11 mouse cellular contexts compared by ENCODE assay signal in the genomic region with DNA sequence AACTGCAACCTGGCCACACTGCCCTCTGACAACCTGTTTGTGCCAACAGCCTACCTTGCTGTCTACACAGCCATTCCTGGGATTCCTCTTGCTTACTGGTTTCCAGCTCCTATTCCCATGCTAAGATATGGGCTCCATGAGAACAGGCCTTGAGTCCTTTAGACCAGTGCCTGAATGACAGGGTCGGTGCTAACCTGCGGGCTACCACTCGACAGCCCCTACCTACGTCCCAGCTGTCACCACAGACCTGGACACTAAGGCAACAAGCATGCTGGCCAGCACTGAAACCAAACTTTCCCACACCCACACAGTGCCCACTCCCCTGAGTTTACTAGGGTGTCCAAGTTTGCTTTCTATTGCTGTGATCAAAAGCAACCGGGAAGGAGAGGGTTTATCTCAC. TPM values are rescaled to one million over a fixed set of nuclear protein-coding genes. Genes with fewer than 3 reads are reported as not detected.
DNase-seq lines count a peak whose midpoint lies in the region; ATAC-seq and TF ChIP-seq lines count a peak whose summit lies in the region.
"Had no signal": no experiment of that assay in that cellular context is flagged by ENCODE, and none has a peak within 500 bp of the region (broad histone marks: within the 10 kb centered on the region; RNA-seq: fewer than 3 reads in every experiment).

No protein-coding gene starts in this region.

- no peaks in the 10 kb centered on the region for H3K27me3 ChIP-seq in intestine, embryonic 15.5 days (replicated peaks)
- no peaks in the 10 kb centered on the region for H3K27me3 ChIP-seq in intestine, embryonic 16.5 days (replicated peaks; ENCODE audit: control insufficient read depth, insufficient read depth, low read length)
- H3K27me3 ChIP-seq in hindbrain, embryonic 12.5 days = peaks cover 8% of the 10 kb centered on the region; the same call in 1 of the 2 replicates
- no peaks in the 10 kb centered on the region for H3K27me3 ChIP-seq in myocyte (ENCODE audit: control insufficient read depth, insufficient read depth, insufficient read length)

- 96% methylated on average over 5 of the region's 5 CpGs for WGBS in intestine, embryonic 15.5 days
- WGBS in intestine, embryonic 16.5 days = 93% methylated on average over 5 of the region's 5 CpGs
- 95% methylated on average over 5 of the region's 5 CpGs for WGBS in hindbrain, embryonic 12.5 days

- peaks cover 18% of the 10 kb centered on the region for H3K4me1 ChIP-seq in intestine, embryonic 15.5 days (replicated peaks)
- peaks cover 16% of the 10 kb centered on the region for H3K4me1 ChIP-seq in intestine, embryonic 16.5 days (ENCODE audit: control insufficient read depth, insufficient read depth, low read length)
- peaks cover 17% of the 10 kb centered on the region for H3K4me1 ChIP-seq in hindbrain, embryonic 12.5 days

- no peak overlapping the region for H3K27ac ChIP-seq in intestine, embryonic 15.5 days
- no peak overlapping the region for H3K27ac ChIP-seq in intestine, embryonic 16.5 days (ENCODE audit: low read length)
- no peak overlapping the region for H3K27ac ChIP-seq in hindbrain, embryonic 12.5 days

- no peak overlapping the region for H3K9ac ChIP-seq in intestine, embryonic 15.5 days
- H3K9ac ChIP-seq in intestine, embryonic 16.5 days (ENCODE audit: low read depth, low read length) = no peak overlapping the region
- no peak overlapping the region for H3K9ac ChIP-seq in hindbrain, embryonic 12.5 days

- H3ac ChIP-seq in myocyte (ENCODE audit: control insufficient read depth, insufficient read length) = no peak overlapping the region

- H3K4me2 ChIP-seq in intestine, embryonic 15.5 days (replicated peaks) = peak overlapping the region; percentile 96; the same call in 1 of the 2 replicates
- no peak overlapping the region for H3K4me2 ChIP-seq in intestine, embryonic 16.5 days (ENCODE audit: low read depth, low read length)
- peak overlapping the region; percentile 91 for H3K4me2 ChIP-seq in hindbrain, embryonic 12.5 days (replicated peaks)
- peak overlapping the region; percentile 99 for H3K4me2 ChIP-seq in myocyte (ENCODE audit: low read depth)

- no peaks in the 10 kb centered on the region for H3K9me3 ChIP-seq in intestine, embryonic 15.5 days
- H3K9me3 ChIP-seq in intestine, embryonic 16.5 days (ENCODE audit: control insufficient read depth, low read length) = no peaks in the 10 kb centered on the region
- no peaks in the 10 kb centered on the region for H3K9me3 ChIP-seq in hindbrain, embryonic 12.5 days (replicated peaks)

- no peak for TF ChIP-seq POLR2A in myocyte (IDR thresholded peaks at IDR 0.05; ENCODE audit: insufficient read length, low read depth)

- H3K79me2 ChIP-seq in myocyte (ENCODE audit: control insufficient read depth, insufficient read depth) = peaks cover 23% of the 10 kb centered on the region

- no peaks in the 10 kb centered on the region for H3K36me3 ChIP-seq in intestine, embryonic 15.5 days
- H3K36me3 ChIP-seq in intestine, embryonic 16.5 days (ENCODE audit: control insufficient read depth, insufficient read depth, low read length) = no peaks in the 10 kb centered on the region
- no peaks in the 10 kb centered on the region for H3K36me3 ChIP-seq in hindbrain, embryonic 12.5 days
- no peaks in the 10 kb centered on the region for H3K36me3 ChIP-seq in myocyte (ENCODE audit: control insufficient read depth, insufficient read depth)

- DNase-seq in testis, postnatal 10 days (ENCODE audit: low spot score) = peak; percentile 29
- no peak for DNase-seq in testis, postnatal 14 days (ENCODE audit: low spot score)
- no peak for DNase-seq in kidney, postnatal 10 days
- no peak for DNase-seq in ovary, postnatal 36 days (ENCODE audit: low spot score)
- DNase-seq: adrenal gland, postnatal 36 days; cerebellum, postnatal 36 days; kidney, postnatal 14 days had no signal

- H3K4me3 ChIP-seq in intestine, embryonic 15.5 days (replicated peaks) = no peak overlapping the region
- no peak overlapping the region for H3K4me3 ChIP-seq in intestine, embryonic 16.5 days (ENCODE audit: low read length)
- H3K4me3 ChIP-seq in hindbrain, embryonic 12.5 days = no peak overlapping the region
- peak overlapping the region; percentile 81 for H3K4me3 ChIP-seq in myocyte

- ATAC-seq in intestine, embryonic 15.5 days = no peak
- no peak for ATAC-seq in intestine, embryonic 16.5 days
- ATAC-seq in hindbrain, embryonic 12.5 days (ENCODE audit: low FRiP score) = no peak

TF ChIP-seq in myocyte, 11 proteins besides CTCF, POLR2A, EP300 and RAD21:
- TF ChIP-seq TCF12 (IDR thresholded peaks at IDR 0.05; ENCODE audit: insufficient read depth, poor library complexity, severe bottlenecking) (no peak), MYOG (IDR thresholded peaks at IDR 0.05; ENCODE audit: control insufficient read depth in 1 of 3, insufficient read depth in 1 of 3, insufficient read length in 2 of 3, low read depth in 2 of 3) (no peak), USF1 (IDR thresholded peaks at IDR 0.05; ENCODE audit: low read depth) (no peak), CEBPB (IDR thresholded peaks at IDR 0.05; ENCODE audit: insufficient read depth, poor library complexity, severe bottlenecking) (no peak), MYOD1 (IDR thresholded peaks at IDR 0.05; ENCODE audit: control insufficient read depth in 1 of 3, insufficient read length in 2 of 3, low read depth in 2 of 3) (no peak), SRF (IDR thresholded peaks at IDR 0.05; ENCODE audit: control insufficient read depth, insufficient read length, low read depth) (no peak), E2F4 (IDR thresholded peaks at IDR 0.05; ENCODE audit: insufficient read depth) (no peak), TCF3 (IDR thresholded peaks at IDR 0.05; ENCODE audit: insufficient read length, low read depth) (no peak)
TF ChIP-seq in myocyte: peak in this region for 0.

RNA-seq across cellular contexts. Expression of a gene that starts 1.6 kb away (rescaled TPM):
- 33.6 and 41.1 TPM in 2 replicates for polyA plus RNA-seq in intestine, embryonic 15.5 days (2015; fragmentation: Nextera tagmentation; extraction: Ambion mirVana)
- polyA plus RNA-seq in intestine, embryonic 16.5 days (2015; fragmentation: Nextera tagmentation; extraction: Ambion mirVana) = 35.5 and 38.8 TPM in 2 replicates
- 43.0 and 43.4 TPM in 2 replicates for polyA plus RNA-seq in hindbrain, embryonic 12.5 days (2016; fragmentation: Nextera tagmentation; extraction: Ambion mirVana)
- 31.4 TPM for polyA plus RNA-seq in myocyte (2012; fragmentation: generic; extraction: Trizol)
